Mouse (Mus musculus): ENCODE data around the gene Sema3f.

The Sema3f gene

GRCm38 (mm10) chr9:107662342-107662741 lies 47.9 kb downstream of the Sema3f start:
- DNase-seq (ENCODE audit: low spot score in 2 of 2), result no peak

DNA sequence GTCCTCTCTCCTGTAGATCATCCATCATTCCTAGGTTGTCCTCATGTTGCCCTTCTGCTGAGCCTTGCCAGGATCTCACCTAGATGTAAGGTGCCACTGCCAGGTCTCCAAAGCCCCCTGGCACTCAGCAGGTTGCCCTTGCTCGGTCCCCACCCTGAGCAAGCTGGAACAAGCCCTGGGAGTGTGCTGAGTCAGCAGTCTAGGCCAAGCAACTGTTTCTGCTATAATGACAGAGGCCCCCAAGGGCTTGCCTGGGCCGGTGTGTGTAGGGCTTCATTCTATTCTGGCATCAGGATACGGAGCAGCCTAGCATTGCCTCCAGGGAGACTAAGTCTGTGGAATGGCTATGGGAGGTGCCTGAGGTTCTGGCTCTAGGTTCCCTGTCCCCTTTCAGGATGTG lies 49.5 kb downstream of the Sema3f start:
- DNase-seq (ENCODE audit: low spot score in 2 of 2), result no peak

GRCm38 (mm10) chr9:107659961-107660360 lies 50.3 kb downstream of the Sema3f start:
- no peak for DNase-seq (ENCODE audit: low spot score in 2 of 2)

GRCm38 (mm10) chr9:107659551-107659950 lies 50.7 kb downstream of the Sema3f start:
- peak in 1 of 2 experiments; percentile 26 for DNase-seq (ENCODE audit: low spot score in 2 of 2)

- DNase-seq (ENCODE audit: low spot score in 2 of 2), result no peak
Observed at GRCm38 (mm10) chr9:107658096-107658495, 52.2 kb downstream of the Sema3f start.

GRCm38 (mm10) chr9:107657144-107657543 lies 53.1 kb downstream of the Sema3f start:
- no peak for DNase-seq (ENCODE audit: low spot score in 2 of 2)

GRCm38 (mm10) chr9:107654585-107654984 lies 55.7 kb downstream of the Sema3f start:
- no peak for DNase-seq (ENCODE audit: low spot score in 2 of 2)

DNA sequence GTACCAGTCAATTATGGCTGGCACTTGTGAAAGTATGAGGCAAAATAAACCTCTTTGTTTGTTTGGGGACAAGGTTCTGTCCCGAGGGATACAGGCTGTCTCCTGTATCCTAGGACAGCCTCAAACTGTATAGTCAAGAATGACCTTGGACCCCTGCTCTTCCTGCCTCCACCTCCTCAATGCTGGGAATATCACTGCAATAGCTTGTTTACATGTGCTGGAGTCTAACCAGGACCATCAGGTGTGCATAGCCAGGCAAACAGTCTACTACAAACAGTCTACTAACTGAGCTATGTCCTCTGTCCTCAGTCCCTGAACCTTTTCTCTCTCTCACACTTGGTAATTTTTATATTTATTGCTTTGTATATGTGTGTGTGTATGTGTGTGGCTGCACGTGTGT lies 56.8 kb downstream of the Sema3f start:
- no peak for DNase-seq (ENCODE audit: low spot score in 2 of 2)

DNA sequence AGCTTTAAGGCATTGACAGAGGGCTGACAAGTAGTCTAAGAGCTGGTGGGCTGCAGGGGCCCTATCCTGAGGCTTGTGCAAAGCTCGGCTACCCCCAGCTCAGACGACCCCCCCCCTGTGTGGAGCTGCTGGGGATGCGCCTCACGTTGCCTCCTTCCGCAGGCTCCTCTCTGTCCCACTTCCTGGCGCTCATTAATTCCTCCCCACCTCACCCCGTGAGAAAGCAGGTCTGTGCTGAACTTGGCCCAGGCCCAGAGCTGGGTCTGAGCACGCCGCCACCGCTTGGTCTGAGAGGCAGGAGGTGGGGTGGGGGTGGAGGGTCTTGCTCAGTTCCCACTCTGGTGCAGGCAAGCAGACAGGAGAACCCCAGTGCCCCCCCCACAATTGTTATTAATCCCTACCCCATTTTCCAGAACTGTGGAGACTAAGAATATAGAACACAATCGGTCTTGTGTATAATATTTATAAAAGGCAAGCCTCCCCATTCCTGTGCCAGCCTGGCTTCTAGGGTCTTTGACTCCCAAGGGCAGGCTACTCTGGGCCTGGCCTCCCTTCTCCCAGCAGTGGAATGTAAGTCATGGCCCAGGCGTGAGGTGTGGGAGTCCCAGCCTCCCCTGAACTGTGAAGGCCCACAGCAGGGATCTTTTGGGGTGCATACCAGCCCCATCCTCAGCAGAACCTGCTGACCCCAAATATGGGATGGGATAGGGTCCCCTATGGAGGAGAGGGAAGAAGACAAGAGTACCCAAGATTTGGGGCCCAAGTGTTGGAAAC lies 59.4 kb downstream of the Sema3f start:
- DNase-seq (ENCODE audit: low spot score in 2 of 2), result no peak

DNA sequence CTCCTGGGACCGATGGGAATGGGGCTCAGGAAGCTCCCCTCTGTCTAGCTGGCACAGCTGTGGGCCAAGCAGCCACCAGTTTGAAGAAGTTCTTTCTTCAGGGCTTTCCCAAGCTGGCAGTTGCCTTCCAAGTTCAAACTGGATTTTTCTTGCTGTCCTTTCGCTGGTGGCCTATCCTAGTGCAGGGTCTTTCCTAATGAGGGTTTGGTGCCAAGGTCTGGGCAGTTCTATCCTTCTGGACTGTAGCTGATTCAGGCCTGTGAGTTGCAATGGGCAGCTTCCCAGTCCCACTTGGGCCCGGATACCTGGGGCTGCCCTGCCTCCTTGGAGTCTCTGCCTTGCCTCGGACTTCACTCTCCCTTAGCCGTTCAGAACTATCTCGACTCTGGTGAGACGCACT lies 60.0 kb downstream of the Sema3f start:
- DNase-seq (ENCODE audit: low spot score in 2 of 2), result no peak

- DNase-seq (ENCODE audit: low spot score in 2 of 2), result no peak
Observed at GRCm38 (mm10) chr9:107648767-107649166, 61.5 kb downstream of the Sema3f start.

- DNase-seq (ENCODE audit: low spot score in 2 of 2), result no peak
Observed at GRCm38 (mm10) chr9:107646975-107647374, 63.3 kb downstream of the Sema3f start.

DNA sequence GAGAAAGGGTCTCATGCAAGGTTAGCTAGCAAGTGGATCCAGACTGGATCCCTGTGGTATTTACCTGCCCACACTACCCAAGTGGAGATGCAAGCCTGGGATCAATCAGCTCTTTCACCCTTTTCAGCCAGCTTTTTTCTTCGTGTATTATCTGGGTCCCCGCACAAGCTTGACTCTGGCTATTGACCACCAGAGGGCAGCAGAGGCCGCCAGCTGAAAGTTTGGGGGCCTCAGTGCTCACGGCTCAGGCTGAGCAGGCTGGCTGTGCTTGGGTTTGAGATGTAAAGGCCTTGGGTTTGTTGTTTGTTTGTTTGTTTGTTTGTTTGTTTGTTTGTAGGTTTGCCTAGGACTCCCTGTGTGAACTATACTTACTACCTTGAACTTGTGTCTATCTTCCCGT lies 64.7 kb downstream of the Sema3f start:
- DNase-seq (ENCODE audit: low spot score in 2 of 2), result peak; percentile 57 to 65

DNA sequence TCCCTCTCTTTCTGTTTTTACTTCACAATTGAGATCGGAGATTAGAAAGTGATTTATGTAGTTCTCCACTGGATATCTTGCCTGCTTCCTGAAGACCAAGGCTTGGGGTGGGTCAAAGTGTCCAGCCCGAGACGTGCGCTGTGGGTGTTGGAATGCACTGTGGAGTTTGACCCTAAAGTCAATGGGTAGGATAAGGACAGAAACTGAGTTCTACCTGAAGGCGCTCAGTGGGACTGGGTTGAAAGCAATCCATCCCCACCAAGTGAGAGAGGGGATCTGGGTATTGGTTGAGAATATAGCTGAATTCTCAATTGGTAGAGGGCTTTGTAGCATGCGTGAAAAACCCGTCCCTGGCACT lies 65.1 kb downstream of the Sema3f start:
- DNase-seq (ENCODE audit: low spot score in 2 of 2), result no peak

- peak; percentile 85 to 88 for DNase-seq (ENCODE audit: low spot score in 2 of 2)
Observed at GRCm38 (mm10) chr9:107644495-107645152, 65.7 kb downstream of the Sema3f start.

- DNase-seq (ENCODE audit: low spot score in 2 of 2), result no peak
Observed at GRCm38 (mm10) chr9:107643544-107644214, 66.6 kb downstream of the Sema3f start.

GRCm38 (mm10) chr9:107641666-107642065 lies 68.6 kb downstream of the Sema3f start:
- DNase-seq (ENCODE audit: low spot score in 2 of 2), result no peak

- no peak for DNase-seq (ENCODE audit: low spot score in 2 of 2)
Observed at GRCm38 (mm10) chr9:107640257-107640772, 70.0 kb downstream of the Sema3f start.

- no peak for DNase-seq (ENCODE audit: low spot score in 2 of 2)
Observed at GRCm38 (mm10) chr9:107637070-107637469, 73.2 kb downstream of the Sema3f start.

DNA sequence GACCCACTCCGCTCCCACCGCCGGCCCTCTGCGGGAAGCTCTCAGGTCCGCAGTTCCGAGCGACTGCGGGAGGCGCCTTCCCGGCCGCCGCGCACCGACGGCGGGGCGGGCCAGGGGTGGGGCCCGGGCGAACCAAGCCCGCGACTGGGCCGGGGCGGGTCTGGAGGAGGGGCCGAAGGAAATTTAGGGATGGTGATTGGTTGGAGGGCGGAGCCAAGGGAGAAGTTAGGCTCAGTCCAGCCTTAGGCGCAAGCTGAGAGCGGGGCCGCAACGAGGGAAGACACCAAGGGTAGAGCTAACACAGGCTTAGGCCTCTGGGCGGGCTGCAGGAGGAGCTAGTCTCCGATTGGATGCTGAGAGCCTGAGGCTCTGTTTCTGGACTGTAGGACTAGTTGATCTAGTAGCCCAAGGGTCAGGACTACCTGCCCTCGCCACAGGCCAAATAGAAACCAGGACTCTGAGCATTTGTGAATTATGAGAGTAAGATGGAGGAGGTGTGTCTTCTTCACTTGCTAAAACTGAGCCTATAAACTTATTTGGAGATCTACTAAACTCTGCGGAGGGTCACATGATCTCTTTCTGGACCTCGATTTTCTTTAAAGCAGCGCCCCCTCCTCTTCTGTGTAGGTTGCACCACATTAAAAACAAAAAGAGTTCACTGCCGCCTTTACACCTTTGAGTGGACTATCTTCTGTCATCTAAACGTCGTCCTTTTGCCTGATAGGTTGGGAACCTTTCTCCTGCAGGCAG lies 74.8 kb downstream of the Sema3f start, which contains the start of gene Gnai2:
TSS of gene Gnai2 (minus strand) at position 89 of the 750 bp plus-strand sequence.
- peak; percentile 72 to 87 for DNase-seq (ENCODE audit: low spot score in 2 of 2)

GRCm38 (mm10) chr9:107634406-107635278 lies 75.6 kb downstream of the Sema3f start:
- DNase-seq (ENCODE audit: low spot score in 2 of 2), result no peak

All from frontal cortex, postnatal 25 days (tissue).